Mouse (Mus musculus) brain, adult 2 months (tissue): Measurements from ENCODE around the gene Dgcr2.
A peak's percentile ranks its signal among the peaks of the same experiment; 100 is the strongest.

Experiments used
- DNase-seq: peaks from one replicate; pipeline ENCODE4 v3.0.0; 2011; ENCODE audit warnings: low read depth, low spot score

The Dgcr2 gene

GRCm38 (mm10) chr16:17809125-17809524 is 89.2 kb downstream of the Dgcr2 start:
- DNase-seq: no peak

GRCm38 (mm10) chr16:17807192-17808009 is 91.0 kb downstream of the Dgcr2 start:
- DNase-seq: peak; percentile 97

DNA sequence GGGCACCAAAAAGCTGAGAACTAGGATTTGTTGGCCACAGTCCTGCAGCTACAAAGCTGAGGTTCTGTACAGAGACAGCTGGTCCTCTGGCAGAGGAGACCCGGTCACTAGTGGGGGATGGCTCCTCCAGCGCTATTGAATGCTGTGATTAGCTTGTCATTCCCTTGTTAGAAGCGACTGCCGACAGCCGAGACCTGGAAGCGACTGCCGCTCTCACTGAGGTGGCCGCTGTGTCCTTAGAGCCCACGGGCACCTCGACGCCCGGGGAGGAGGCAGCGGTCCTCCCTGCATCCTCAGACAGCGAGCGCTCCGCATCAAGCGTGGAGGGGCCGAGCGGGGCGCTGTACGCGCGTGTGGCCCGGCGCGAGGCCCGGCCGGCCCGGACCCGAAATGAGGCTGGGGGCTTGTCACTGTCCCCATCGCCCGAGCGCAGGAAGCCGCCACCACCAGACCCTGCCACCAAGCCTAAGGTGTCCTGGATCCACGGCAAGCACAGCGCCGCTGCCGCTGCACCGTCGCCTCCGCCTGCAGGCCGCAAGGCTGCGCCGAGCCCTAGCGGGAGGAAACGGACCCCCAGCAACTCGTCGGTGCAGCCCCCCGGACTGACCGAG is 91.7 kb downstream of the Dgcr2 start:
- peak; percentile 42 for DNase-seq

- no peak for DNase-seq
These were observed 93.4 kb downstream of the Dgcr2 start for GRCm38 (mm10) chr16:17804982-17805381.

DNA sequence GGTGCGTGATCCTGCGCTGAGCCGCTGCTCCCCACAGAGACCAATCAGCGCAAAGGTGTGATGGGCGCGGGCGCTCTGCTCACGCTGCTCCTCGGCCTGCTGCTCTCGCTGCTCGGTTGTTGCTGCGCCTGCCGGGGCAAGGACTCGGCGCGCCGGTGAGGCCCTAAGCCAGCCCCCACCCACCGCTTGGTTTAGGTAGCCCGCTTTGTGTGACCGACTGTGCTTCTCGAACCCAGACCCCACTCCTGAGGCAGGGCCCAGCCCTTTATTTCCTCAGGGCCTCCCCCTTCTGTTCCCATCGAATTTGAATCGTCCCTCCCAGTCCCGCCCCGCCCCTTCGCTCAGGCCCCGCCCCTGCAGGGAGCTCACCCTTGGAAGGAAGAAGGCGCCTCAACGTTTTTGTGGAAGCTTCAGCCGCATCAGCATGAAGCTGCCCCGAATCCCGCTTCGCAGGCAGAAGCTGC is 93.9 kb downstream of the Dgcr2 start:
- peak; percentile 47 for DNase-seq

GRCm38 (mm10) chr16:17803675-17804448 is 94.5 kb downstream of the Dgcr2 start:
- DNase-seq: no peak

DNA sequence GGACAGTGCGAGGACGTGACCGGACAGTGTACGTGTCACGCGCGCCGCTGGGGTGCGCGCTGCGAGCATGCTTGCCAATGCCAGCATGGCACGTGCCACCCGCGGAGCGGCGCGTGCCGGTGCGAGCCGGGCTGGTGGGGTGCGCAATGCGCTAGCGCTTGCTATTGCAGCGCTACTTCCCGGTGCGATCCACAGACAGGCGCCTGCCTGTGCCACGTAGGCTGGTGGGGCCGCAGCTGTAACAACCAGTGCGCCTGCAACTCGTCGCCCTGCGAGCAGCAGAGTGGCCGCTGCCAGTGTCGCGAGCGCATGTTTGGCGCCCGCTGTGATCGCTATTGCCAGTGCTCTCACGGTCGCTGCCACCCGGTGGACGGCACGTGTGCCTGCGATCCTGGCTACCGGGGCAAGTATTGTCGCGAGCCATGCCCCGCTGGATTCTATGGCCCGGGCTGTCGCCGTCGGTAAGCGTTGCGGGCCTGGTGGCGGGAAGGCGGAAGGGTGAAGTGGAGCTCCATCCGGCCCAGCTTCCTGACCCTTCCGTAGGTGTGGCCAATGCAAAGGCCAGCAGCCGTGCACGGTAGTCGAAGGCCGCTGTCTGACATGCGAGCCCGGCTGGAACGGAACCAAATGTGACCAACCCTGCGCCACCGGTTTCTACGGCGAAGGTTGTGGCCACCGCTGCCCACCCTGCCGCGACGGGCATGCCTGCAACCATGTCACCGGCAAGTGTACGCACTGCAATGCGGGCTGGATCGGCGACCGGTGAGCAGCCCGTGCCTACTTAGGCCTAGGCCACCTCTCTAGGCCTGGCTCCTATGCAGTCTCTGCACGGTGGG is 95.3 kb downstream of the Dgcr2 start:
- DNase-seq: peak; percentile 68

DNA sequence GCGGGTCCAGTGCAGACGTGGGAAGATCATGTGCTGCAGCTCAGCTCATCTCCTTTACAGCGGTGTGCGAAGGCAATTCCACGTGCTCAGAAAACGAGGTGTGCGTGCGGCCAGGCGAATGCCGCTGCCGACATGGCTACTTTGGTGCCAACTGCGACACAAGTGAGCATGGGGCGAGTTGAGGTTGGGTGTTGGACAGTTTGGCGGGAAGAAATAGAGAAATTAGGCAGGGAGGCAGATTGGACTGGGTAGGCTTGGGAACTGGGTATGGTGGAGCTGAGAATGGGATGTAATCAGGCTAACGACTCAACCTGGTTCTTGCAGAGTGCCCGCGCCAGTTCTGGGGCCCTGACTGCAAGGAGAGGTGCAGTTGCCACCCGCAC is 95.9 kb downstream of the Dgcr2 start:
- DNase-seq: no peak

DNA sequence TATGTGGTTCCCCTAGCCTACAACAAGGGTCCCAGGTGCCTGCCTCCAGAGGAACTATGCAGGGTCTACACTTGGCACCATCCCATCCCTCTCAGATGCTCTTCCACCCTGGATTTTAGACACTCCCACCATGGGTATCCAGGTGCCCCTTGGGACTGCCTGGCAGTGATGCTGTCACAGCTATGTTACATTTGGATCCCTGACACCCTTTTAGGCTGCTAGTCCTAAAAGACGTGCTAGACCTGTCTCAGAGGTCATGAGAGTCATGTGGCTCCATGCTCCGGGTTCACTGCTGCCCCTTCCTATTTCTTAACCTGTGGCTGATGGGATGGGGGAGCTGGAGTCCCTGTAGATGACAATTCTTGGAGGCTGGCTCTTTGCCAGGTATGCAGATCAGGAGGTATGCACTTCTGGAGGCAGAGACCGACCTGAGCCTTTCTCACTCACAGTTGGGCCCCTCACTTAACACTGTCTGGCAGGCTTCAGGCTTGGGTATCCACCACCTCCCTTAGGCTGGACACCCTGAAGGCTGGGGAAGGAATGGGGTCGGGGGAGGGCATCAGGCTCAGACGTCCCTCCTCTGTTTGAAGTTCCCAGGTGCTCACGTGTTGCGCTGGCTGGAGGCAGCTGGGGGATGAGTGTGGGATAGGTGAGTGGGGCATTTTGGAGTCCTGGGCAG is 96.4 kb downstream of the Dgcr2 start:
- no peak for DNase-seq

DNA sequence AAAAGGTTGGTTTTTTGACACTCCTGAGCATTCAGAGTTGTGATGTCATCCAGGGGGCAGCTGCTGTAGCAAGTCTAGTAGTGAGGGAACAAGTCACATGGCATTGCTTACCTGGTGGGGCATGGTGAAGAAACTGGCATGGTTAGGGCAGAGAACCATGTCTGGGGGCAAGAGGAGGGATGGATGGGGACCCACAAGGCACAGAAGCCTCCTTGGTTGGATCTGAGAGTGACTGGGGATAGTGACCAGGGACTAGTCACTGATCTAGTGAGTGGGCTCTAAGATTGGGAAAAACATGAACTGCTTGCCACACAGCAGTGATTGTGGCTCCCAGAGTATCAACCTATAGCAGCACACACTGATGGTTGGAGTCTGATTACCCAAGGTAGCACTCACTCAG is 98.8 kb downstream of the Dgcr2 start:
- DNase-seq: no peak

- no peak for DNase-seq
These were observed 99.8 kb downstream of the Dgcr2 start for GRCm38 (mm10) chr16:17798321-17799180.

GRCm38 (mm10) chr16:17797812-17798311 is 100.5 kb downstream of the Dgcr2 start:
- no peak for DNase-seq

DNA sequence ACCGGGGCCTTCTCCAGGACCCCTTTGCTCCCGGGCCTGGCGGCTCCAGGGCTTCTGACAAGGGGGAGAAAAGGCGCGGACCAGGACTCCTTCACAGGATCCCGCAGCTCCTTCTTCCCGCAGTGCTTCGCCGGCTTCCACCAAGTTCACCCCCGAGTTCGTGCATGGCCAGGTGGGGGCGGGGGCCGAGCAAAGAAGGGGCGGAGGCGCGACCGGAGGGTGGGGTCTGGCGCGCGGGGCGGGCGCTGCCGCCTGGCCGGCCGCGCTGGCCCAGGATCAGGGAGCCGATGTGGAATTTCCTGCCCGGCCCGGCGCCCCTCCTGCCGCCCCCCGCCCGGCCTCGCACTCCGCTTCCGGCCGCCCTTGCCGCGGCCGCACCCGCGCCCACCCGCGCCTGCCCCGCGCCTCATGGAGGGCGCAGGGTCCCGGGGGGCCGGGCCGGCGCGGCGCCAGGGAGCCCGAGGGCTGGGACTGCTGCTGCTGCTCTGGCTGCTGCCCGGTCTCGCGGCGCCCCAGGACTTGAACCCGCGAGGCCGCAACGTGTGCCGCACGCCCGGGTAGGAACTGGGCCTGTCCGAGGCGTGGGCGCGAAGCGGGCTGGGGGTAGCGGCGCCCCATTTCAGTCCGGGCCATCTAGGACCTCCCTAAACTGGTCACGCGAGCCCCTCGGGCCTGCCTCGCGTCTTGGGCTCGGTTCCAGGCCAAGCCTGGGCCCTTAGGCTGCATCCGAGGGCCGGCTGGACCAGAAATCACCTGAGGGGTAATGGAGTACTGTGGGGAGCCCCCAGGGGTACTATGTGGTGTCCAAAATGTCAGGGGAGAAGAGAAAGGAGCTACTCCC is 101.2 kb downstream of the Dgcr2 start, which contains the start of gene Scarf2:
TSS of gene Scarf2 (plus strand) at position 312 of the 841 bp plus-strand sequence.
- DNase-seq: no peak

DNA sequence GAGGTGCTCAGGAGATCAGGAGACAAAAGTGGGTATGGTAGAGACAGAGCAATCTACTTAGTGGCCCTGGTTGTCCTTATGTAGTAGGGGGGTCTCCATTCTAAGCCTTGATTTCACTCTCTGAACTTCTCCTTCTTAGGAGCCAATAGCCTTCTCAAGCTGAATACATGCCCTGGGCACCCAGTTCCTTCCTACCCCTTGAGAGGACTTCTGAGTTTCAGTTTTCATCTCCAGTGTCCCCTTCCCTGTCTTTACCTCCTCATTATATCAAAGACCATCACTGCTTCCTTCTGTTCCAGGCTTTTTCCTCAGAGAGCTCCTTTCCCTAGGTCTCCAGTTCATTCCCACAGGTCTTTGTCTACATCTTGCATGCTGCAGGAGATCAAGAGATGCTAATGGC is 101.8 kb downstream of the Dgcr2 start:
- no peak for DNase-seq

GRCm38 (mm10) chr16:17795643-17796042 is 102.7 kb downstream of the Dgcr2 start:
- DNase-seq: no peak

DNA sequence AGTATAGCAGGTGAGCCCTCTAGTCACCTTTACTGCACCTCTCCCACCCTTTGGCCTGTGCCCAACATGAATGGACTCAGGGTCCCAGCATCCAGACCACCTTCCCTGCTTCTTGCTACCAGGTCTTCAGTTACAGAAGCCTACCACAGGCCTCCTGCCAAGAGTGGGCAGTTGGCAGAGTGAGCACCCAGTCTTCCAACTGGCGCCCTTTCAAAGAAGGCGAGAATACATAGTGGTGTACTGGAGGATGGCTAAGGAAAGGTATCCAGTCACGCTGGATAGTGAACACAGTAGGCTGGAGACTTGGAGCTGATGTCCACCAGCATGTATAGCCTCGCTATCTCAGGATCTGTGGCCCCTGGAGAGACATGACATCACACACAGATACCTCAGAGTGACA is 104.3 kb downstream of the Dgcr2 start:
- peak; percentile 61 for DNase-seq

GRCm38 (mm10) chr16:17792728-17793127 is 105.6 kb downstream of the Dgcr2 start:
- DNase-seq: no peak
